Mouse (Mus musculus) embryo, embryonic 10.5 days (tissue): ENCODE measurements around the gene Cd59b.
"Not testable (repeated sequence)": the region's sequence is repeated elsewhere in the genome, so short reads cannot be mapped to it uniquely, and the experiment has no call there.

Experiments
- DNase-seq: peaks from one replicate; pipeline ENCODE4 v3.0.0-alpha.2; 2015; ENCODE audit warnings: low spot score

Gene Cd59b

DNA sequence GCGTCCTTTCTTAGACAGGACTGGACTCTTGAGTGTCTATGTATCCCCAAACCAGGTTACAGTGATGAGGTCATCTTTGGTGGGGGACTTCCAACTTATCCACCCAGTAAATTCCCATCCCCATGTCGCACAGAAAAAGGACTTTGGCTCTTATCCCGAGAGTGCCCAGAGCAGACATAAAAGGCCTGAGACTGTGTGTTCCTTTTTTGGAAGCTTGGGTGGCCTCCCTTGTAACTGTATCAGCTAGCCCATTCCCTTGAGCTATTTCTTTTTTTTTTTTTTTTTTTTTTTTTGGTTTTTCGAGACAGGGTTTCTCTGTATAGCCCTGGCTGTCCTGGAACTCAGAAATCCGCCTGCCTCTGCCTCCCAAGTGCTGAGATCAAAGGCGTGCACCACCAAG lies 4.1 kb upstream of the Cd59b start, which contains the start of gene Gm10912:
TSS of gene Gm10912 (plus strand) at position 301 of the 400 bp plus-strand sequence.
- DNase-seq, result not testable (repeated sequence)

DNA sequence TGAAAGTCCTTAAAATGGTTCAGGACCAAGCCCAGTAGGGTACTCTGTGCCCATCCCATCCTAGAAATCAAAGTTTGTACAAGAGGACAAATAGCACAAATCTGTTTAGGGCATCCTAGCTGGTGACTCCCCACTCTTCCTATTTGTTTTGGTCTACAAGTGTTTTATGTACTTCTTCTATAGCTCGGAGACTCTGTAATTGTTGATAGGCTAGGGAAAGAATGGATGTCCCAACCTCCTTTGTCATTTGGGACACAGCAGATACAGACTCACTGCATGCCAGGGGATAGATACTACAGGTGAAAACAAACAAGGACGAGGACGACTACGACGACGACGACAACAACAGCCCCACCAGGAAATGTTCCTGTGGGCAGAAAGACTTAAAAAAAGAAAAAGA lies 1.2 kb upstream of the Cd59b start, which contains the start of gene Gm10799:
TSS of gene Gm10799 (minus strand) at position 101 of the 400 bp plus-strand sequence.
- DNase-seq, result not testable (repeated sequence)

DNA sequence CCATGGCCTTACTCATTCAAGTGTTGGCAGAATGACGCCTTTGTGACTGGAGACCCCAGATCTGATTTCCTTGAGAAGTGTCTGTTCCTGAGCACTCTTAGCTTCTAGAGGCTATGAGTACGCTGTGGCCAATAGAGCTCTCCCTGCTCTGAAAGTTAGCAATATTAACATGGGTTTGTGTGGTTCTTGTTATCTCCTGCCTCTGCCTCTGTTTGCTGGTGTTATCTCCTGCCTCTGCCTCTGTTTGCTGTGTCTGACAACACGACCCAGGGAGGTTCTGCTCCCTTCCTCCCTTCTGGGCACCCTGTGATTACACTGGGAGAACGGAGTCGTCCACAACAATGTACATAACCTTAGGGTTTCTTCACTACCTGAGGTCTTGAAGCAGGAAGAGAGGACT lies 8.6 kb downstream of the Cd59b start:
- DNase-seq, result not testable (repeated sequence)

DNA sequence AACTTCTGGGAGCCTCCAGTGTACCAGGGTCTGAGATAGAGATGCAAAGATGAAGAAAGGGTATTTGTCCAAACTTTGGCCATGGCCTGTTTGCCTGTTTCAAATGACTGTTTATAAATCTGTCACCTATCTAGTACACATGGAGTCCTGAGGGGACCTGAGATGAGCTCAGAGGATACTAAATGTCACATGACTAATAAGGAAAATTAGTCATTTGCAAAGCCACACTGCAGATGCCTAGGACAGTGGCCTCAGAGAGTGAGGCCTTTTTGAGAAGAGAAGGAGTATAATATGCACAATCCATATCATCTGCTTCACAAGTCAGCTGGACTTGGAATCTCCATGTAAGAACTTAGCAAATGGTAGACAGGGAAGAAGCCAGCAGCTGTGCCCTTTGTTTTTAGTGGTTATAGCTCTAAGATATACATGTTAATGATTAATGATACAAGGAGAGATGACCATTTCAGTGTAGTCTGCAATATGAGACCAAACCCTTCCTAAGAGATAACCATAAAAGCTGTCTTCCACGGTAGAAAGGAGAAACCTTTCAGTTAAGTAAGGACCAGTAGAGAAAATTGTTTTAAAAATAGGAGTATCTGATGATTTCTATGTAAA lies 11.9 kb downstream of the Cd59b start:
- not testable (repeated sequence) for DNase-seq

DNA sequence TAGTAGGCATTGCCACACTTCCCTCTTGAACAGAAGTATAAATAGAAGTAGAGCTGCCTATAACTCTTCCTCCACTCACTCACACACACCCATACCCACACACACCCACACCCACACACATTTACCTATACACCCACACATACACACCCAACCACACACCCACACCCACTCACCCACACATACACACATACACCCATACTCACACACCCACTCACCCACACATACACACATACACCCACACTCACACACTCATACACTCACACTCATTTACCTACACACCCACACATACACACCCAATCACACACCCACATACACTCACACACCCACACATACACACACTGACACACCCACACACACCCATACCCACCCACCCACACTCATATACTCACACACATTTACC lies 12.8 kb downstream of the Cd59b start:
- DNase-seq, result no peak

DNA sequence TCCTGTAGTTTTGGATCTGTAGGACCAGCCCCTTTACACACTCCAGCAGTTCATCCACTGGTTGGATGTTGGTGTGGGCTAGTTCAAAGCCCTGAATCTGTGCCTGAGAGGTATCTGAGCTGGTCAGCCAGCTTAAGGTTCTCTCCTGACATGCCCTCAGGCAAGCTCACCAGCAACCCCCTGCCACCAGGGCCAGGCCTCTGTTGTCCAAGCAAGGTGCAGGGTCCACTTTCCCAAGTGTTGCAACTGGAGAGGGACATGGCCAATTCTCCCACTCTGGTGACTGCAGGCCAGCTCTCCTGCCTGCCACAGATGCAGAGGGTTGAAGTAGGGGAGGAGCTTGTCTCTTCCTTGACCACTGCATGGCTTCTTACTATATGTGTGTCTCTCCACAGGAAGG lies 14.4 kb downstream of the Cd59b start:
- not testable (repeated sequence) for DNase-seq

DNA sequence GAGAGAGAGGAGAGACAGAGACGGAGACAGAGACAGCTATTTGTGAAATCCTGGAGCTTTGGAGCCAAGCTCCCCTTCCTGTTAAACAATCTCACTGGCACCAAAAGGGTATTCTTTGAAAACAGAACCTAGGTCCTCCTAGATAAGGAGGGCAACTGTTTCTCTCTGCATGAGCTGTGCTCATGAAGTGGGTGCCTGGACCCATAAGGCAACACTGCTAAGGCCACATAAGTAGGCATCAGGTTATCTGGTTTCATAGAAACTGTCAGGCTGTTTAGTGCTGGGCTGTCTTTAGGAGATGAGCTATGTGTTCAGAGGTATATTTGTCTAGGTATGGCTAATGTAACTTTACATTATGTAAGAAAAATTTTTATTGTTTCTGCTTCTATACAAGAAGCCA lies 17.9 kb downstream of the Cd59b start:
- not testable (repeated sequence) for DNase-seq

DNA sequence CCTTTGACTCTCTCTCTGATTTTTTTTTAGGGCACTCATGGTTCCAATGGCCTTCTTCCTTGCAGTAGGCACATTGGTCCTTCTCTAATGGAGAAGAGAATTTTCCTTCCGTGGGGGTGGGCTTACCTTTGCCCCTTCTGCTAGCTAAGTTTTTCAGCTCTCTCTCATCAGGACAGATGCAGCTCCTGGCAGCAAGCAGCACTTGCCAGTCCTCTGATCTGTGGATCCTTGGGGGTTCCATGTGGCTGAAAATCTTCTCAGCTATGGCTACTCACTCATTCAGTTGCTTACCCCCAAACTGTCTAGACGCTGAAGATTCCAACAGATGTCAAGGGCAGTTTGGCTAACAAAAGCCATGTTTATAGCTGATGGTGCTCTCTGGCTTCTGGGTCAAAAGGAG lies 23.7 kb downstream of the Cd59b start:
- no peak for DNase-seq

DNA sequence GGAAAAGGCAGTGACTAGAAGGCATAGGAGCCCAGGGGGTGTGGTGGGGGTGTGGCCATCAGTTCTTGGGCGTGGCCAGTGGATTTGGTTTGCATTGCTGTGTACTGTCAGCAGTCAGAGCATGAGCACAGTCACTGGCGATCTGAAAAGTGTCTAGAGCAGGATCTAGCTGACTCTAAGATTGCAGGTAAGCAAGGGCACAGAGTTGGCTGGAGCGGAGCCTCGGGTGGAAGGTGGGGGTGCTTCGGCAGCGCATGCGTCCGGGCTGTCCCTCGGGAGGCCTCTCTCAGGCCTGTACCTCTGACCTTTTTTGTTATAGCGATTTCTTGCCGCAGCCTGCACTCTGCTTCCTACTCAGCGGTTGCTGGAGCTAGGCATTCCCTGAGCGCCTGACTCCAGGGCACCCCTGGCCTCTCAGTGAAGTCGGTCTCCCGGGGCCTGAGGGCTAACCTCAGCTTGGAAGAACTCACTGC lies 26.1 kb downstream of the Cd59b start, which contains the start of gene Cd59a:
TSS of gene Cd59a (plus strand) at position 61 of the 473 bp plus-strand sequence.
- DNase-seq, result peak; percentile 93

DNA sequence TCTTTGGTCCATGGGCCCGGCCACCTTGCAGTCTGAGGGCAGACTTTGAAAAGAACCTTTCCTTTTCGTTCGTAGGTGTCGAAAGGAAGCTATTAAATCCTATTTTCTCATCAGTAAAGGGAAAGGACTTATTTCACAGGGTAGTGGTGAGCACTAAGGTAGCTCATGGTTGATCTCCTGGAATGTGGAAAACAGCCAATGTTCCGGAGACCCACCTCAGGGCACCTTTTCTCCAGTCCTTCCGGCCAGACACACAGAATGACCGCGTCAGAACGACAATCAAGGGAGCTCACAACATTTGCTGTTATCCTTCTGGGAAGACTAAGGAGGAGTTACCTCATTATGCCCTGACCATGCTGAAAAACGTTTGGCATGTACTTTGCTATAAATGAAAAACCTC lies 26.6 kb downstream of the Cd59b start:
- DNase-seq, result peak; percentile 23

DNA sequence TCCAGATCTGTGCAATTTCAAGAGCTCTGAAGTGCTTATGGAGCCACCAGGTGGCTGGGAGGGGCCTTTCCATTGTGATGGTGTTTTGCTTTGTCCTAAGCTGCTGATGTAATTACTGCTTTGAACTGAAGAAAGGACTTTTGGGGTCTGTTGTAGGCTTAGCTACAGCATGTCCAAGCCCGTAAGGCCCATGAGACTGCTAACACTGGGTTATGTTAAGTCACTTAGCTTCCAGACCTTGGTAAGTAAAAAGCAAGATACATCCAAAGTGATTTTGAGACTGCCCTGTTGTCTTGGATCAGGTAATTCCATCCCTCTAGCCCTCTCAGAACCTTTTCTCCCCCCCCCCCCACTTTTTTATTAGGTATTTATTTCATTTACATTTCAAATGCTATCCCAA lies 27.1 kb downstream of the Cd59b start:
- not testable (repeated sequence) for DNase-seq

DNA sequence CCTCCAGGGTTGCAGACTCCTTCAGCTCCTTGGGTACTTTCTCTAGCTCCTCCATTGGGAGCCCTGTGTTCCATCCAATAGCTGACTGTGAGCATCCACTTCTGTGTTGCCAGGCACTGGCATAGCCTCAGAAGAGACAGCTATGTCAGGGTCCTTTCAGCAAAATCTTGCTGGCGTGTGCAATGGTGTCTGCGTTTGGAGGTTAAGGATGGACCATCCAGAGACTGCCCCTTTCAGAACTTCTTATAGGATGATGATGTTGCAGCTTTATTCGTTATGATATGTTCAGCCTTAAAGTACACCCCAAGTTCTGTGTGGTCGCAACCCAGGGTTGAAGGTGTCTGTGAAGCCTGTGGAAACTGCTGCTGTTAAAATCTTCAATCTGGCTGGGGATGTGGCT lies 27.7 kb downstream of the Cd59b start:
- not testable (repeated sequence) for DNase-seq

DNA sequence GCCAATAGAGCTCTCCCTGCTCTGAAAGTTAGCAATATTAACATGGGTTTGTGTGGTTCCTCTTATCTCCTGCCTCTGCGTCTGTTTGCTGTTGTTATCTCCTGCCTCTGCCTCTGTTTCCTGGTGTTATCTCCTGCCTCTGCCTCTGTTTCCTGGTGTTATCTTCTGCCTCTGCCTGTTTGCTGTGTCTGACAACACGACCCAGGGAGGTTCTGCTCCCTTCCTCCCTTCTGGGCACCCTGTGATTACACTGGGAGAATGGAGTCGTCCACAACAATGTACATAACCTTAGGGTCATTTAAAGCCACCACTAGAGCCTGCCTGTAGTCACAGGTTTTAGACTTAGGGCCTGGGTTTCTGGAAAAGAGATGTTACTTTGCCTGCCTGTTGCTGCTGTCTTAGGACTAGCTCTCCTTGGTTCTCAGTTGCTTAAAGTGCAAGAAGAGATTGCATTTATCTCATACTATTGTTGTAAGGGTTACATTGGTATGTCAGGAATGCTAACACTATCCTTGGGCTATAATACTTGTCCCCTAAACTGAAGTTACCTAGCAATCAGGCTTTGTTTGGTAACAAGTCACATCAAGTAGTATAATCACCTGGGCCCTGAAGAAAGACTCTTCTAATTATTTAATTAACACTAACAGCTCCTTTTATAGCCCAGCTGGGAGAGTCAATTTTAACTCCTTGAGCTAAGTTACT lies 29.0 kb downstream of the Cd59b start:
- no peak for DNase-seq

DNA sequence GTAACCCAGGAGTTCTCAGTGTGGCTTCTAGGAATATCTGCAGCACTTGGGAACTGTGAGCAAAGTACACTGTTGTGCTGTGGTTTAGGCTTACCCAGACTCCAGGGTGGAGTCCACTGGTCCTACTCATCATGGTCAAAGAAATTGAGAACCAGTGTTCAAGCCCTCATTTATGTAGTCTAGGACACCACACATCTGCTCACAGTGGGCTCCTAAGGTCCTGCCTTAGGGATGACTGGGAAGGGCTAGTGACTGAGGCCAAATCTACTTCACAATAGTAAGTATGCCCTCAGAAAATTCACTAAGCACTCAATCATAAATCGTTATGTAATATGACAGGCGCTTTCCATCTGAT lies 29.6 kb downstream of the Cd59b start:
- DNase-seq, result no peak

DNA sequence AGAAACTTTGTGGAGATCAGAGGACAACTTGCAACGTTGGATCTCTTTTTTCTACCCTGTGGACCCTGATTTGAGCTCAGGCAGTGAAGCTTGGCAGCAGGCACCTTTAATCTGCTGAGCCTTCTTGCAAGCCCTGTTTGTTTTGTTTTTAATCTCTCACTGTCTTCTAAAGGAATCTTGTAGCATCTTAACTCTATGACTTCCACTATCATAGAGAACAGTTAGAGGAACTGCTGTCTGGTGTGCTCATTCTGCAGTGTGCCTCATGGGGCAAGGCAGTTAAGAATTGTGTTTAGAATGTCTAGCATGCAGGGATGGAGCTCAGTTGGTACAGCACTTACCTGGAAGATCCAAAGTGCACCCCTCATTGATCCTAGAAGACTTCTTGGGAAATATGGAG lies 30.3 kb downstream of the Cd59b start:
- DNase-seq, result no peak

DNA sequence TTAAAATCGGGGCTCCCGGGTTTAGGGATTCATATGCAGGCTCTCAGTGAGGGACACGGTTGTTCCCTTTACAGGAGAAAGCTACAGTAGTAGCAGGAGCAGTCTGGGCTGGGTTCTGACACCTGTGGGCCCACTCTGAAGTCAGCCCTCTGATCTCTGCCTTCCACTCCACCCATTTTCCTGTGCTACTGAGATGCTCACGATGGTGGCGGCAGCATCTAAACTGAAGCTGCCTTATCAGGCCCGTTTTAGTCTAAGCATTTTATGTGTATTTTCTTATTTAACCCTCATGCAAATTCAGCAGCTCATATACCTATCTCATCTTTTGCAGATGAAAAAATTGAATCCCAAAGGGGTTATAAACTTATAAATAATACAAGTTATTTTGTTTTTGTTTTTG lies 35.2 kb downstream of the Cd59b start:
- no peak for DNase-seq

DNA sequence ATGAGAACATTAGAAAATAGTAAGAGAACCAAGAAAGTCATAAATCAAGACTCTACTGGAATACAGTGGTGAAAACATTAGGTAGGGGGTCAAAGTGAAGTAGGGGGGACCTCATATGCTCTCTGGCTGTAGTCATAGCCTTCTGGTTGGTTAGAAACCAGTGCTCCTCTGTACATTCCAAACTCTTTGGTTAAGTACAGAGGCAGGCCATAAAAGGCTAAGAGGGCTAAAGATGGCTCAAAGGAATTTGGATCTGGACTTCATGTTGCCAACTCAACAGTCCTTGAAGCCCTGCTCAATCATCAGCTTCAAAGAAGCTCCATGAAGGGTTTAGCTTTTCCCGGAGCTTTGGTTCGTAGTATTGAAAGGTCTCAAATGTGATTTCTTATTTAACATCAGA lies 39.4 kb downstream of the Cd59b start:
- not testable (repeated sequence) for DNase-seq

DNA sequence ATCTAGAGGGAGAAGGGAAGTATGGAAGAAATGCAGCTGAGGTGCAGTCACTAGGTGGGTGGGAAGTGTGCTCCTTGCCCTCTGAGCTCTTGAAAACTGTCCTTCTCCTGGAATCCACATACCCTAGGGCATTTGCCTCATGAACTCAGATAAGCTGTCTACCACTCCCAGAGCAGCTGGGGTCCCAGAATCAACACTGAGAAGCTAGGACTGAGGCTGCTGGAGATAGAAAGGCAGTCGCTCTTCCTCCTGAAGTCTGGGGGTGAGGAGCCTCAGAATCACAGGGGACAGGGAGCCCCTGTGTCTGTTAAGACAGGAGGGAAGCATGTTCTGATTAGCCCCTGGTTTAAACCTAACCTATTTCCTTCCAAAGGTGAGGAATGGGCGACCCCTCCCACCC lies 39.9 kb downstream of the Cd59b start:
- DNase-seq, result no peak

DNA sequence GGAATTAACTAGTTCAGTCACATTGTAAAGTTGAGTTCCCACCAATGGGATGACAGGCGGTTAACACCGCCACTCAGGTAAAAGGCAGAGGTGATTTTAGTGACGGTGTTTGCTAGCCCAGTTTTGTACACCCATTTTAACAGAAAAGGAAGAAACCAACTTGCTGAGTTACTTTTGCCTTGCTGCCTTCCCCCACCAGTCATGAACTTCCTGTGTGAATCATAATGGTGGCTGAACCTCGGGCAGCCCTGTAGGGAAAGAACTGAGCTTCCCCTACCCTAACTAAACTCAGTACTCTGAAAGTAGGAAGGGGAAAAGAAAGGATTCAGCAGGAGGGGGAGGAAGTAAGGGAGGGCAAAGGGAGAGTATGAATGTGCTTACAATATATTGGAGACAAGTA lies 40.4 kb downstream of the Cd59b start:
- no peak for DNase-seq

DNA sequence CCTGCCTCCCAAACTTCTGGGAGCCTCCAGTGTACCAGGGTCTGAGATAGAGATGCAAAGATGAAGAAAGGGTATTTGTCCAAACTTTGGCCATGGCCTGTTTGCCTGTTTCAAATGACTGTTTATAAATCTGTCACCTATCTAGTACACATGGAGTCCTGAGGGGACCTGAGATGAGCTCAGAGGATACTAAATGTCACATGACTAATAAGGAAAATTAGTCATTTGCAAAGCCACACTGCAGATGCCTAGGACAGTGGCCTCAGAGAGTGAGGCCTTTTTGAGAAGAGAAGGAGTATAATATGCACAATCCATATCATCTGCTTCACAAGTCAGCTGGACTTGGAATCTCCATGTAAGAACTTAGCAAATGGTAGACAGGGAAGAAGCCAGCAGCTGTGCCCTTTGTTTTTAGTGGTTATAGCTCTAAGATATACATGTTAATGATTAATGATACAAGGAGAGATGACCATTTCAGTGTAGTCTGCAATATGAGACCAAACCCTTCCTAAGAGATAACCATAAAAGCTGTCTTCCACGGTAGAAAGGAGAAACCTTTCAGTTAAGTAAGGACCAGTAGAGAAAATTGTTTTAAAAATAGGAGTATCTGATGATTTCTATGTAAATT lies 41.6 kb downstream of the Cd59b start:
- not testable (repeated sequence) for DNase-seq

DNA sequence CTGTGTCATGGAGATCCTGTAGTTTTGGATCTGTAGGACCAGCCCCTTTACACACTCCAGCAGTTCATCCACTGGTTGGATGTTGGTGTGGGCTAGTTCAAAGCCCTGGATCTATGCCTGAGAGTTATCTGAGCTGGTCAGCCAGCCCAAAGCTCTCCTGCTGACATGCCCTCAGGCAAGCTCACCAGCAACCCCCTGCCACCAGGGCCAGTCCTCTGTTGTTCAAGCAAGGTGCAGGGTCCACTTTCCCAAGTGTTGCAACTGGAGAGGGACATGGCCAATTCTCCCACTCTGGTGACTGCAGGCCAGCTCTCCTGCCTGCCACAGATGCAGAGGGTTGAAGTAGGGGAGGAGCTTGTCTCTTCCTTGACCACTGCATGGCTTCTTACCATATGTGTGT lies 43.9 kb downstream of the Cd59b start:
- not testable (repeated sequence) for DNase-seq

DNA sequence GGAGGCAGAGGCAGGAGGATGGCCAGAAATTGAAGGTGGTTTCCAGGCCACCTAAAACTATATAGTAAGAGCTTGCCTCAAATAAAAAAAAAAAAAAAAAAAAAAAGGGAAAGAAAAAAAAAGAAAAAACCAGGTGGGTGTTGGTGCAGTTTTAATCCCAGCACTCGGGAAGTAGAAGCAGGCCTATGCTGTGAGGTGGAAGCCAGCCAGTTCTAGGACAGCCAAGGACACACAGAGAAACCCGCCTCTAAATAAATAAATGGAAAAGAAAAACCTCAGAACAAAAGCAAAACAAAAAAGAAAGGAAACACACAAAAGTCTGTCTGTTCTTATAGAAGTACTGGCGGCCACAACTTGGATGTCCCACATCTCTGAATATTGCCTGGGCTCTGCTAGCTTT lies 45.2 kb downstream of the Cd59b start:
- no peak for DNase-seq

DNA sequence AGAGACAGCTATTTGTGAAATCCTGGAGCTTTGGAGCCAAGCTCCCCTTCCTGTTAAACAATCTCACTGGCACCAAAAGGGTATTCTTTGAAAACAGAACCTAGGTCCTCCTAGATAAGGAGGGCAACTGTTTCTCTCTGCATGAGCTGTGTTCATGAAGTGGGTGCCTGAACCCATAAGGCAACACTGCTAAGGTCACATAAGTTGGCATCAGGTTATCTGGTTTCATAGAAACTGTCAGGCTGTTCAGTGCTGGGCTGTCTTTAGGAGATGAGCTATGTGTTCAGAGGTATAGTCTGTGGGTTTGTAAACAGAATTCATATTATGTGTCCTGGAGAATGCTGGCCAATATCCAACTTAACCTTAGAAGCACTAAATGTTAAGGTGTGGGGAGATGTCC lies 47.5 kb downstream of the Cd59b start:
- DNase-seq, result not testable (repeated sequence)
